Mouse (Mus musculus): Measurements from ENCODE around the gene Tceanc2.

The Tceanc2 gene

DNA sequence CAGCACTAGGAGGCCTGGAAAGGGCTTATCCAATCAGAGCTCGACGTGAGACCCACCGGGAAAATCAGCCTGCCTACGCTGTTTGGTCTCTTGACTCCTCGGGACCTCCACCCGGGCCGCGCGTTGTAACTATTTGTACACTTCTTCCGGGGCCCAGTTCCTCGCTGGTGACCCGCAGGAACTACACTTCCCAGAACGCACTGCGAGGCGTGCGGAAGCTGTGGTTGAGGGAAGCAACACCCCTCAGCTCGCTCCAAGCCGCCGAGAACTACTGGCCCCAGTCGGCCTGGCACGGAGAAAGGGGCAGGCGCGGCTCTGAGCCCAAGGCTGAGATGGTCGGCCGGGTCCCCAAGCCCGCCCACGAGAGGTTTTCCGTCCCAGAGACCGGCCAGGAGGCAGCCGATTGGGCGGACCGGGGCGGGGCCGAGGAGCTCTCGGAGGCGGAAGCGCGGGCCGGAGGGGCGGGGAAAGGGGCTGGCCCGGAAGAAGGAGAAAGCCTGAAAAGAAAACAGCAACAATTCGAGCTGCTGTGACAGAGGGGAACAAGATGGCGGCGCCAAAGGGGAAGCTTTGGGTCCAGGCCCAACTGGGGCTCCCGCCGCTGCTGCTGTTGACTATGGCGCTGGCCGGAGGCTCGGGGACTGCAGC is 610 bp downstream of the Tceanc2 start, which contains the start of gene Tmem59:
Tmem59 (plus strand) TSS at position 218 of the 648 bp plus-strand sequence.
- DNase-seq (ENCODE audit: low spot score), result peak; percentile 98

DNA sequence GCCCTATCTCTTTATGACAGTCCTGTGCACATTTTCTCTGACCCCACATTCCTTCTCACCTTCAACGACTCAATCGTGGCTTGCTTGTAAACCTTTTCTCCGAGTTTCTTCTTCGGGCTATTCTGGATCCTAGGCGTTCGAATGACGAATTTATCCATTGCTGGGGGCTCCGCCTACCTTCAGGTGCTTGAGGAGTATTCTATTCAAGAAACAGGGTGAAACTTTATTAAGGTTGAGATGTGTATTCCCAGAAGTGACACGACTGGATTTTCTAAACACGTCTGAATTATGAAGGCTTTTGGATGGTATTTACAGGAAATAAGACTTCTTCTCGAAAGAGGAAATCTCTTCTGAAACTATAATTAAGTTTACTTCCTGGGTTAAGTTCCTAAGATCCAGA is 1.4 kb downstream of the Tceanc2 start:
- DNase-seq (ENCODE audit: low spot score), result peak; percentile 6

DNA sequence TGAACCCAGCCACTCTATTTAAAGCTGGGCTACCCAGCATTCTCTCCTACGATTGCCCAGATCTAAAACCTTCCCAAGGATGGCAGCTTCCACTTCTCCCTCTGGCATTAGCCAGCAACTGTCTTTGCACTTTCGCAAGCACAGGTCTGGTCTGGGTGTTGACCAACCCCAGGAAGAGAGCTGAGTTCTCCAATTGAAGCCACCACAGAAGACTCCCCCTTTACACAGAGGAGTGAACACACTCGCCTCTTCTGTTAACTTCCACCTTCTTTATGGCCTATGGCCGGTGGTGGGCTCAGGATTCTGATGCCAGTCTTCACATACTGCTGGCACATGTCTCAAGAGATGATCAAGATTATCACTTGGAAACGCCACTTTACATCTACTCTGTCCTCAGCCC is 11.1 kb downstream of the Tceanc2 start:
- no peak for DNase-seq (ENCODE audit: low spot score)

DNA sequence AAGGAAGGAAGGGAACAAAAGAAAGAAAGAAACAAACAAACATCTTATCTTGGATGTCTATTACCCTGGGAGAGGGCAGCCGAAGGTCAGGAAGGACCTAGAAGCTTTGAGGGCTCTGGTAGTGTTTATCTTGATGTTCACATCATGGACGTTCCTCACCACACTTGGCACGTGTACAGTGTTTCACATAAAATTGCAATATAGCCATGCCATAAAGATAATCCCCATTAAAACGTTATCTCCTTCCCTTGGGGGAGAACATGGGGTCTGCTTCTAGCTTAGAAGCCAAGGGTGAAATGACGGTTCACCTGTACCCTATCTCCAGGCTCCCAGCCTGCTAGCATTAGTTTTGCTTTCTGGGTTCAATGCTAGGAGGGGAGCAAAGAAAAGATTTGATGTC is 12.2 kb downstream of the Tceanc2 start:
- no peak for DNase-seq (ENCODE audit: low spot score)

DNA sequence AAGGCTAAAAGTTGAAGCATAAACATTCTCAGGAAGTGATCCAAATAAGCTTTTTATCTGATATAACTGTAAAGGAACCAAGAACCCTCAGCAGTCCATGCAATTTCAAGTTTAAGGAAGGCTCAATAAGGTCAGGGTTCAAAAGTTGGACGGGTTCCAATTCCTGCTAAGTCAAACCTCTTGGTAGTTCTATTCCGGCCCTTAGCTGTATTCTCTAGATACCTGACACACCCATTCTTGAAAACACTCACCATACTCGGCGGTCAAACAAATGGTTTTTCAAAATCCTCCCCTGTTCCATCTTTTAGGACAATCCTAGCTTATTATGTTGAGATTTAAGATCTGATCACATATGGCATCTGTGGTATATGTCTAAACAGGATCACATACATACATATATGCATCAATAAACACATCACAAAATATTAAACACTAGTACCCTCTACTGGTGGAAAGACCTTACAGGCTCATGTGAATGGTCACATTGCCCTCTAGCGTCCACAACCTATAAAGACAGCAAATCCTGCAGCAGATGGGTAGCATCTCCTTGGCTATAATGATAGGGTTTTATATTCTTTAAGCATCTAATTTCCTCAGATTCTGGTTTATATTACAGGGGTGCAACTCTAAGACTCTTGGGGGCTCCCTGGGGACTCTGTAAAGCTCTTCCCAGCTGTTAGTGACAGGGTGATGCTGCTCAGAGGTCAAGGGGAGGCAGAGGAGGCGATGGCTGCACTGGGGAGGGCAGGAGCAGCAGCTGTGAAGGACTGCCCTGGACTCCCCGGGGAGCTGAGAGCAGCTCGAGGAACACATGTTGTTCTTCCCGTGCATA is 14.9 kb downstream of the Tceanc2 start:
- peak; percentile 51 for DNase-seq (ENCODE audit: low spot score)

DNA sequence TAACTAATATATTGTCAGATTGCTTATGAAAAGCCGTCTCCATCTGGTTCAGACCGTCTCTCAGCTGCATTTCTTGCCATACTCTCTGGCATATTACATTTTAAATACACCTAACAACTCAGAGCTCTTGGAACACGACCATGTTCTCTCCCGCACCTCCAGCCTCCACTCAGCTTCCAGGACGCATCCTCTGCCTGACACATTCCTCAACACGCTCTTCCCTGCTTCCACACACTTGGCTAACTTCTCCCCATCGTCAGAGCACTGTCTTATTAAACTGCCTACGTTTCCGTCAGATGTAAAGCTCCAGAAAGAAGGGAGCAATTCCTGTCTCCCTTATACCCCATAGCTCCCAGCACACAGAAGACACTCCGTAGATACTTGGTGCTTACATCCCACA is 15.6 kb downstream of the Tceanc2 start:
- DNase-seq (ENCODE audit: low spot score), result no peak

DNA sequence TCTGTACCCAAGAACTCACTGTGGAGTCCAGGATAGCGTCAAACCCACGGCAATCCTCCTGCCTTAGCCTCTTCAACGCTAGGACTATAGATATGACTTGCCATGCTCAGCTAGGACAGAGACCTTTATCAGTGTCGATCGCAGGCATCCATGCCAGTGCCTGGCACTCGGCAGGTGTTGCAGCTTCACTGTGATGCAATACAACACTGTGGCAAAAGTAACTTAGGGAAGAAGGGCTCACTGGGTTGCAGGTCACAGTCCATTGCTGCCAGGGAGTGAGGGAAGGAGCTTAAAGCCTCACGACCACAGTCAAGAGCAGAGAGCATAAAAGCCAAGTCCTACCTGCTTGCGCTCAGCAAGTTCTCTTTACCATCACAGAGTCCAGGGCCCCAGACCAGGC is 18.7 kb downstream of the Tceanc2 start:
- DNase-seq (ENCODE audit: low spot score), result no peak

DNA sequence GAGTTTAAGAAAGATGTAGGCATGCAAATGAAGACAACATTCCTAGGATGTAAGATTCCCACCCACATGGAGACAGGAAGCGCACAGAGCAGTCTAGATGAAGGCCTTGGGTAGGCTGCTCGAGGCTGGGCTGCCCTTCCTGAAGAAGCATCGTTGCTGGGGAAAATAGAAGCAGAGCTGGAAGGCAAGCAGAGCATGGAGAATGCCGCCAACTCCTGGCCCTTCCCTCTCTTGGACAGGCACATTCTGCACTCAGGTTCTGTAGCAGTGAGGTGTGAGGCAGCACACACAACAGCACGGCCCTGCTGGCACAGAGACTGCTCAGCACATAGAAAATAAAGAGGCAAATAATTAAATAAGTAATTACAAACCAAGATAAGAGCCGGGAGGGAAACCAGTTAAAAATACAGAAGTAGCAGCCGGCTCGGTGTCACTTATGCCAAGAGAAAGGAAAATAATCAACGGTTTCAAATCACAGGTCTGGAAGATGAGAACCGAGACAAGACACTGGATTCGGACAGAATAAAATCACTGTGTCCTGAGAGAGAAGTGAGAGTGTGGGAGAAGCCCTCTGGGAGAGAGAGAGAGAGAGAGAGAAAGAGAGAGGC is 19.6 kb downstream of the Tceanc2 start:
- no peak for DNase-seq (ENCODE audit: low spot score)

DNA sequence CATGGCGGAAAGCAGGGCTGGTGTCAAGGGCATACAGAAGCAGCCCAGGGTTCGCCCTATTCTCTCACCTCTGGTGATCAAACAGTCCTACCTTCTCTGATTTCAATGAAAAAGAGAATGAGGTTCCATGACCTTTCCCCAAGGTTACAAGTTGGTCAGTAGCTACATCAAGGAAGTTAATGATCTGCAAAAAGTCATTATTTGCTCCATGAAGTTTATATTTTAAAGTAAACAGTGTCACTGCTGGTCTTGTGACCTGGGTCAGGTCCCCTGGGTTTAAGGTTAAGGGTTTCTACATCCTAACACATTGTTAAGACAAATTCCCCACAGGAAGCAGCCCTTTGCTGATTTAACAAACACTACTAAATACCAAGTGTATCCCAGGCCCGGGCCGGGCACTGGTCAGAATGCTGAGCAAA is 21.9 kb downstream of the Tceanc2 start:
- no peak for DNase-seq (ENCODE audit: low spot score)

DNA sequence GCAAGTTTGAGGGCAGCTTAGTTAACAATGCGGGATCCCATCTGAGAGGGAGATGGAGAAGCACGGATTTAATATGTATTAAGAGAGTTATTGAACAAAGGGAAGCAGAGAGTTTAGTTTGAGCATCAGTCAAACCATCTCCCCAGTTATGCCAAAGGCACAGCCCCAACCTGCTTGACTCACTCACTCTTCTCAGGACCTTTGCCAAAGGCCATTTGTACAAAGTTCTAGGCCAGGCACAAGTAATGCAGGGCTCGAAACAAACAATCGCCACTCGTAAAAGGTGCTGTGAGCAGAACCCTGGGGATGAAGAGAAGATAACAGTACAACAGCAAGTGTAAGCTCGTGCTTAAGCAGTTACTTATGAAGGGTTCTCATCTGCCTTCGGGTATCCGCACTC is 26.3 kb downstream of the Tceanc2 start:
- DNase-seq (ENCODE audit: low spot score), result no peak

DNA sequence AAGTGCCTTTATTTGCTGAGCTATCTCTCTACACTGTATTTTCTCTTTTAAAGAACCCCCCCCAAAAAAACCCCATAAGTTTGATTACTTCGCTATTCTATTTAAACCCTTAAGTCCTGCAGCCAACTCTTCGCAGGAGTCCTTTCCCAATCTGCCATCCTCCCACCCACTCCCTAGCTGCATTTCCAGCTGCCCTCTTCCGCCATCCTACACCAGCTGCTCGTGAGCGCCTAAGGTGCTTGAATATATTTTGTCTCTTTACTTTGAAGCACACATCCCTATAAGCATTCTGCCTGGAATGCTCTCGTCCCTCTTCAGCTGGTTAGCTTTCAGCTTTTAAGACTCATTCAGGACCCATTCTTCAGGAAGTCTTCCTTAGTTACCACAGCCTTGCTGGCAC is 27.9 kb downstream of the Tceanc2 start:
- DNase-seq (ENCODE audit: low spot score), result no peak

DNA sequence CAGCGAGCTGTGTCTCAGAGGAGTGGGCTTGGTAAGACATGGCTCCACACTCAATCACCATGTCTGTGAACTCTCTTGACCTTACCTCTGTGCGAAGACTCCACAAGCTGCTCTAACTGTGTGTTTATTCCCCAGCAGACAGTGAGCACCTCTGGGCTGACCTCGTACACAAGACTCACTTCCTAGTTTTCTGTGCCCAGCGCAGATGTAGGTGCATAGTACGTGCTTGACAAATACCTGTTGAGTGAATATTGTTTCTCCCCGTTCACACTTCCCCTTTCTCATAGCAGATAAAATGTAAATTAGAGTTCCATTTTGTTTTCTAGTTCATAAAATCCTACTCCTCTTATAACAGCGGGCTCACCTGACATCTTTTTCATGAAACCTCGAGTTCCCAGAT is 35.4 kb downstream of the Tceanc2 start:
- DNase-seq (ENCODE audit: low spot score), result no peak

DNA sequence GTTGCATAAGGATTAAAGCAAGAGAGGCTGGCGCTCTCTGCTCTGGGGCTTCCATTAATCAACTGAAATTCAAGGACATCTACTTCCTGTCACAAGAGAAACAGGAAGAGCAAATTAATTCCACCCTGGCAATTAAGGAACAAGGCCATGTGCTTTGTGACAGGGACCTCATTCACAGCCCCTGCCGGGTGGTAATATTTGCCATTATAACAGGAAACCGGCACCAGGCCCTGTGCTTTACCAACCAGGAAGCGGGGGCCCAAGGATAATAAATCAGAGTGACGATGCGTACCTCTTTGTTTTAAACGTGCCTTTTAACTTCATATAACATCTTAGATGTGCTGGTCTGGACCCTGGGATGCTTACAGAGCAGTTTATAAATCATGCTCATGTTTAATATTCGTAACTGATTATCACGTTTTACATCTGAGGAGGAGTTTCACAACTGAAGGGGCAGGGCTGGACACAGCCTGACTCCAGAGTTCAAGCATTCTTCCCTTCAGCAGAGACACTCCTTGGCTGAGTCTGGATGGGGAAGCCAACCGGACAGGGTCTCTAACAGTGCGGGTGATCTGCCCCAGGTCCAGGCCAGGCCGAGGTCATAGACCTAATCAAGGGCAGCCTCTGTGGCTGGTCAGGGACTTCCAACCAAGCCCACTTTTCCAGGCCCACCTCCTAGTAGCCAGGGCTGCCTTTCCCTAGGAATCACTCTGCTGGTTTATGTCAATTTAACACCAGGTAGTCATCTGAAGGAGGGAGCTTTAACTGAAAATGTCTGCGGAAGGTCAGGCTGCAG is 38.9 kb downstream of the Tceanc2 start:
- DNase-seq (ENCODE audit: low spot score), result no peak

DNA sequence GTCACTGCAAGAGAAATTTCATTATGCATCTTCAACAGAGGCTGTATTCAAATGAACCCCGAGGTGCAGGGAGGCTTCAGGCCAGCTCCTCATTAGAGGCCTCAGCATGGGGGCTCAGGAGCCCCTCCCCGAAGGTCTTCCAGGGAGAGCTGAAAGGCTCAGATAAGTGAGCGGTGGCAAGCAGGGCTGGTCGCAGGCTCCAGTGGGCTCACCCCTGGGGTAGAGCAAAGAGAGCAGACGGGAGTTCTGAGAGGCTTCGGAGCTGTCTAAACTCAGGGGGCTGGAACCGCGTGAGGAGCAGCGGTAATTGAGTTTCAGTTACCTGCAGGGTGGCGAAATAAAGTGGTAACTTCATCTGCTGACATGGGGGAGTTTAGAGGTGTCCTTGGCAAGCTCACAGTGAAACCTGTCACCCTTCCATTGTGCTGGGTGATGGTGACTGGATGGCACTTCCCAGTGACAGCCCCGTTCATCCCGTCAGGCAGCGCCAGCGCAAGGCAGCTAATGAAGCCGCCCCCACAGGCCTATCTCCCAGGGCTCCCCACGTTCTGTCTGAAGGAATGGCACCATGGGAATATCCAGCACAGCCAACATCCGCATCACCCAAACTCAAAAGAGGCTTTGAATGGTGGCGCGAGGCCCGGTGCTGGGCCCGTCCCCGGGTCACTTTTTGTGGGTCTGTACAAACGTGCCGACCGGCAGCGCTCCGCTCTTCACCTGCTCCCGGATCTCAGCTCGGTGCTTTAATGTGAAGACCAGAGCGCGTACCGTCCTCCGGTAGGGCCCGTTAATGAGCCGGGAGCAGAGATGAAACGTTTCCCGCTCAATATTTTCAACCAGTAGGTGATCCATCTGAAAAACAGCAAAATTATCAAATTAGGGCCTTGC is 39.7 kb downstream of the Tceanc2 start:
- no peak for DNase-seq (ENCODE audit: low spot score)

DNA sequence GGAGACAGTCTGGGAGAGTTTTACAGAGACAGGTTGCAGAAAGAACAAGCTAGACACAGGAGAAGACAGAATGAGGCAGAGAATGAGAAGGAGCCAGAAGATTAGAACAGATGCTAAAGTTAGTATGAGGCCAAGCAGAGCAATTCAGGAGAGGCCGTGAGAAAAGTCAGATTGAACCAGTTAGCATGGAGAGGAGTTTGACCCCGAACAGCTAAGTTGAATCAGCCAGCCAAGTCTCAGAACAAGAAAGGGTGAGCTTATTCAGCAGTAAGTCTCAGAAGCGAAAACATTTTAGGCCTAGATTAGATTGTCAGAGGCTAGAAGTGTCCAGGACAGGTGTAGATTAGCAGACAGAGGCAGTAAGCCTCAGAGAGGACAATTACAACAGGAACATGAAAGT is 42.4 kb downstream of the Tceanc2 start:
- no peak for DNase-seq (ENCODE audit: low spot score)

DNA sequence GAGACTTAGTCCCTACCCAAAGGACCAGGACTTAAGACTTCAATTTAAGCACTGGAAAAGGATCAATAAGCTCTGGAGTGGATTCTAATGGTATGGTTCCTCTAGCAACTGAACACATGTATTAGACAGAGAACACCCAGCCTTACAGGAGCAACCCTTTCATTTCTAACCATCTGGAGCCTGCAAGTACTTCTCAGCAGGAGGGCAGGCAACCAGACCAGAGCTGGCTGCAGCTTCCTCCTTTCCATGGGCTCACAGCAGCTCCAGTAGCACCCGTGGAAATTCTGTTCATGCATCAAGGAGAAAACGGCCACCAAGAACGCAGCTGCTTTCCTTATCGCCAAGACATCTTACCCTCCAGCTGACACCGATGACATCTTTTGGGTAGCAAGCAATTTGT is 43.3 kb downstream of the Tceanc2 start:
- no peak for DNase-seq (ENCODE audit: low spot score)

DNA sequence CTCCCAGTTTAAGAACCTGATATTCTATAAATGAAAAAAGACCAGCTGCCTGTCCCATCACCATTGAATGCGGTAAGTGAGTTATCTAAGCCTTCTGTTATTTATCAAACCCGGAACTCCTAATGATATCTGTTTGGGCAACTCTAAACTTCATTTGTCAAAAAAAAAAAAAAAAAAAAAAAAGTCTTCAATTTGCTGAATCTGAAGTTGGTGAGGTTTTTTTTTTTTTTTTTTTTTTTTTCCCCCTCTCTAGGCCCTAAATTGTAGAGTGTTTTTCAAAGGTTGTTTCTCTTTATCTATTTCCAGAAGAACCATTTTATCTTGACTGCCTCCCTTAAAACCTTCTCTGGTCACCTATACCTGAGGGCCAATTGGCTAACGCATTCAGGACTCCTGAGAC is 44.0 kb downstream of the Tceanc2 start:
- DNase-seq (ENCODE audit: low spot score), result no peak

DNA sequence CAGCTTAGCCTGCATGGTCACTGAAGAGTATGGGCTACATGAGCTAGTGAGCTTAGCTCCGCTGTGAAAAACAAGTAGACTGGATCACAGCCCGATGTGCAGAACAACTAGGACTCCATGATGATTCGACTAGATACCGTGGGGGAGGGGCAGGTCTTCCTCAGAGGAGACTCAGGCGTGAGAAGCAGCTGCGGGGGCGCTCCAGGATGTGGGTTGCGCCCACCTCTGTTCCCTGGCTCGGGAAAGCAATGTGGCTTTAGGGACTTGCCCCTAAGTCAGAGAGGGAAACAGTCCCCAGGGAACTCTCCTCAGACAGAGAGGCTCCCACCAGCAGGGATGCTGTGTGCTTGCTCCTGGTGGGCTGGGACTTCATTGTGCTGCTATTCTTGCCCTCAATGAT is 48.4 kb downstream of the Tceanc2 start:
- DNase-seq (ENCODE audit: low spot score), result no peak

DNA sequence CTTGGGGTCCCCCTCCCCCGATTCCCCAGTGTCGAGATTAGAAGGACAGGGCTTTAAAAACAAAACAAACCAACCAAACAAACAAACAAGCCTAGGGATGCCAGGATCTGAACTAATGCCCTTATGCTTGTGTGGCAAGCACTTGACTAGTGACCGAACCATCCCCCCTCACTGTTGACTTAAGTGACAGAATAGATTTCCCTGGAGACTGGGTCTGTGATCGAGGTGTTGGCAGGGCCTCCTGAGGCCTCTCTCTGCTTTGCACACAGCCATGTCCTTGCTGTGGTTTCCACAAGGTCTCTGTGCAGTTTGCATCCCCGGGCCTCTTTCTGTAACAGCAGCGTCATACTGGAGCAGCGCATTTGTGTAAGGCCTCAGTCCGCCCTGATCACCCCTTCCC is 49.5 kb downstream of the Tceanc2 start:
- no peak for DNase-seq (ENCODE audit: low spot score)

DNA sequence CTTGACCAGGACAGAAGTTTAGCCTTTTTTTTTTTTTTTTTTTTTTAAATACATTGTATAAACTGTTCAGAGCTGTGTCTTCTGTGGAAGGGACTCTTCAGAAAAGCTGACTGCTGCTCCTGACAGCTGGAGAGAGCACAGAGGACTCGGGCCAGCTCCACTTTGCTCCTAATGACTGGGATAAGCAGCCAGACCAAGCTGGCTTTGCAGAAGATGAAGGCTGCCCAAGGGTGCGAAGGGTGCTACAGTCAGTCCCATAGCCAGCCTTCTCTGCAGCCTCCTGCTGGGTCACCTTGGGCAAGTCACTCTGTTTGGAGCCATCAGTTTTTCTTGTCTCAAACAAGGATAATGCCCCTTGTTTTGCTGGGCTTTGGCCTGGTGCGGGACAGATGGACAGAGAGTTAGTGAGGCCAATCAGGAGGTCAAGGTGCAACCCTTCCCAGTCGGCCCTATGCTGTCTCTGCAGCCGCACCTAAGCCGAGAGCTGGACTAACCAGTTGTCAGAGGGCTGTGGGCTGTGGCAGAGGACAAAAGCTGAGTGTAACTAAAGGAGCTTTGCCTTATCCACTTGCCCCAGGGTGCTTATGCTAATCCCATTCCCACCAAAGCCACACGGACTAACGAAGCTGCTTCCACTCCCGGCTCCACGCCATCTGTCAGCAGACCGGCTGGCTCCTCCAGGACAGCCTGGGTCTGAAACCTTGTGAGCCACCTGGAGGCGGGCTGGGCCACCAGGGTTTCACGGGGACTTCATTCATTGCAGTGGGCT is 50.8 kb downstream of the Tceanc2 start:
- no peak for DNase-seq (ENCODE audit: low spot score)
